Comparison of ENCODE assay signal across 8 mouse cellular contexts in genomic region chr19:8991245-8991870, GRCm38 (mm10). TPM values are rescaled to one million over a fixed set of nuclear protein-coding genes. Genes with fewer than 3 reads are reported as not detected.
DNase-seq lines count a peak whose midpoint lies in the region; ATAC-seq and TF ChIP-seq lines count a peak whose summit lies in the region.

No protein-coding gene starts in this region.

- H3K4me3 ChIP-seq in forebrain, embryonic 11.5 days (ENCODE audit: low read depth, low read length): no peak overlapping the region
- no peak overlapping the region for H3K4me3 ChIP-seq in forebrain, embryonic 15.5 days
- peak overlapping the region; percentile 99 for H3K4me3 ChIP-seq in C2C12 (ENCODE audit: insufficient read depth, poor library complexity, severe bottlenecking)
- H3K4me3 ChIP-seq in heart, embryonic 11.5 days (ENCODE audit: low read depth, low read length): peak overlapping the region; percentile 70
- peak overlapping the region; percentile 78 for H3K4me3 ChIP-seq in limb, embryonic 11.5 days (ENCODE audit: low read depth, low read length)

- intact Hi-C loops in left cerebral cortex, postnatal 36 days (cut with DNase I): no loop called here

- 65% methylated on average over 4 of the region's 4 CpGs for WGBS in forebrain, embryonic 11.5 days
- WGBS in forebrain, embryonic 15.5 days: 80% methylated on average over 4 of the region's 4 CpGs
- 48% methylated on average over 4 of the region's 4 CpGs for WGBS in heart, embryonic 11.5 days (ENCODE audit: insufficient replicate concordance)
- 62% methylated on average over 4 of the region's 4 CpGs for WGBS in limb, embryonic 11.5 days

- peaks cover 7% of the 10 kb centered on the region for H3K27me3 ChIP-seq in forebrain, embryonic 11.5 days (ENCODE audit: control insufficient read depth, insufficient read depth, low read length)
- peaks cover 13% of the 10 kb centered on the region for H3K27me3 ChIP-seq in forebrain, embryonic 15.5 days
- H3K27me3 ChIP-seq in C2C12 (ENCODE audit: control insufficient read depth, insufficient read depth, insufficient read length): no peaks in the 10 kb centered on the region
- no peaks in the 10 kb centered on the region for H3K27me3 ChIP-seq in heart, embryonic 11.5 days (ENCODE audit: control insufficient read depth, insufficient read depth, low read length)
- H3K27me3 ChIP-seq in limb, embryonic 11.5 days (ENCODE audit: control insufficient read depth, insufficient read depth, low read length): 0 out of 2 replicates have a peak, but pooled peaks cover 6% of the 10 kb centered on the region

- no peak for TF ChIP-seq CTCF in C2C12 (IDR thresholded peaks at IDR 0.05; ENCODE audit: control insufficient read depth, insufficient read depth, insufficient read length)

- H3K4me2 ChIP-seq in forebrain, embryonic 11.5 days (ENCODE audit: low read depth, low read length, severe bottlenecking): 0 out of 2 replicates have a peak overlapping the region, but pooled peaks have one; percentile 5
- no peak overlapping the region for H3K4me2 ChIP-seq in forebrain, embryonic 15.5 days (replicated peaks)
- peak overlapping the region; percentile 76 for H3K4me2 ChIP-seq in heart, embryonic 11.5 days
- peak overlapping the region; percentile 91 for H3K4me2 ChIP-seq in limb, embryonic 11.5 days (ENCODE audit: low read depth, severe bottlenecking)

- H3ac ChIP-seq in C2C12 (ENCODE audit: control insufficient read depth, insufficient read length, low read depth): peak overlapping the region; percentile 60

- no peak overlapping the region for H3K9ac ChIP-seq in forebrain, embryonic 11.5 days (ENCODE audit: low read length)
- H3K9ac ChIP-seq in forebrain, embryonic 15.5 days (replicated peaks): no peak overlapping the region
- peak overlapping the region; percentile 34; the same call in 1 of the 2 replicates for H3K9ac ChIP-seq in heart, embryonic 11.5 days (ENCODE audit: low read depth, low read length)
- no peak overlapping the region for H3K9ac ChIP-seq in limb, embryonic 11.5 days (ENCODE audit: low read length)

- no peak for ATAC-seq in forebrain, embryonic 11.5 days (replicated peaks; ENCODE audit: low FRiP score)
- no peak for ATAC-seq in forebrain, embryonic 15.5 days (replicated peaks)
- no peak for ATAC-seq in heart, embryonic 11.5 days (replicated peaks; ENCODE audit: insufficient number of reproducible peaks, low FRiP score, low TSS enrichment)
- no peak for ATAC-seq in limb, embryonic 11.5 days (ENCODE audit: insufficient number of reproducible peaks, low FRiP score, low TSS enrichment, low read depth)
- no peak for ATAC-seq in monocyte, adult 5-6 weeks (replicated peaks; ENCODE audit: insufficient number of reproducible peaks, low FRiP score, low TSS enrichment, poor library complexity, severe bottlenecking)

- H3K27ac ChIP-seq in forebrain, embryonic 11.5 days (ENCODE audit: low read depth, low read length): no peak overlapping the region
- no peak overlapping the region for H3K27ac ChIP-seq in forebrain, embryonic 15.5 days (replicated peaks)
- H3K27ac ChIP-seq in heart, embryonic 11.5 days (ENCODE audit: low read depth, low read length): peak overlapping the region; percentile 90
- H3K27ac ChIP-seq in limb, embryonic 11.5 days (replicated peaks; ENCODE audit: low read depth, low read length): no peak overlapping the region

- H3K36me3 ChIP-seq in forebrain, embryonic 11.5 days (ENCODE audit: control insufficient read depth, insufficient read depth, low read length): no peaks in the 10 kb centered on the region
- no peaks in the 10 kb centered on the region for H3K36me3 ChIP-seq in forebrain, embryonic 15.5 days
- H3K36me3 ChIP-seq in C2C12 (ENCODE audit: control insufficient read depth, insufficient read depth): peaks cover 43% of the 10 kb centered on the region
- no peaks in the 10 kb centered on the region for H3K36me3 ChIP-seq in heart, embryonic 11.5 days (ENCODE audit: control insufficient read depth, insufficient read depth, low read length)
- H3K36me3 ChIP-seq in limb, embryonic 11.5 days (ENCODE audit: control insufficient read depth, insufficient read depth, low read length): no peaks in the 10 kb centered on the region

- peaks cover 69% of the 10 kb centered on the region for H3K79me3 ChIP-seq in C2C12 (ENCODE audit: low read depth)

- no peak for DNase-seq in forebrain, embryonic 11.5 days (ENCODE audit: low spot score)
- no peak for DNase-seq in limb, embryonic 11.5 days (ENCODE audit: low spot score)
- no peak for DNase-seq in urinary bladder, postnatal 25 days (ENCODE audit: low spot score)
- no peak for DNase-seq in left cerebral cortex, postnatal 36 days (ENCODE audit: low spot score in 2 of 2)

- no peaks in the 10 kb centered on the region for H3K9me3 ChIP-seq in forebrain, embryonic 11.5 days (ENCODE audit: control insufficient read depth, low read length)
- no peaks in the 10 kb centered on the region for H3K9me3 ChIP-seq in forebrain, embryonic 15.5 days
- H3K9me3 ChIP-seq in heart, embryonic 11.5 days (replicated peaks; ENCODE audit: control insufficient read depth, low read length): no peaks in the 10 kb centered on the region
- H3K9me3 ChIP-seq in limb, embryonic 11.5 days (ENCODE audit: control insufficient read depth, low read length): no peaks in the 10 kb centered on the region

- peaks cover 6% of the 10 kb centered on the region; the same call in 1 of the 2 replicates for H3K4me1 ChIP-seq in forebrain, embryonic 11.5 days (replicated peaks; ENCODE audit: control insufficient read depth, insufficient read depth, low read length)
- peaks cover 28% of the 10 kb centered on the region for H3K4me1 ChIP-seq in forebrain, embryonic 15.5 days
- H3K4me1 ChIP-seq in heart, embryonic 11.5 days (ENCODE audit: control insufficient read depth, insufficient read depth, low read length): peaks cover 40% of the 10 kb centered on the region
- peaks cover 31% of the 10 kb centered on the region for H3K4me1 ChIP-seq in limb, embryonic 11.5 days (ENCODE audit: control insufficient read depth, insufficient read depth, low read length)

- H3K79me2 ChIP-seq in C2C12 (ENCODE audit: control insufficient read depth, insufficient read depth): peaks cover 100% of the 10 kb centered on the region

TF ChIP-seq in C2C12, 6 proteins besides CTCF, POLR2A, EP300 and RAD21:
- TF ChIP-seq MYOG (IDR thresholded peaks at IDR 0.05; ENCODE audit: control insufficient read depth, extremely low read depth, insufficient read length) (no peak), USF1 (IDR thresholded peaks at IDR 0.05; ENCODE audit: low read depth) (peak; percentile 14)

RNA-seq across cellular contexts. Expression of gene Ahnak, which starts 2.3 kb away (rescaled TPM):
- 7.1 and 7.3 TPM in 2 replicates for polyA plus RNA-seq in forebrain, embryonic 11.5 days (2014; fragmentation: Nextera tagmentation; extraction: Ambion mirVana)
- 2.6 and 3.7 TPM in 2 replicates for polyA plus RNA-seq in forebrain, embryonic 15.5 days (2015; fragmentation: Nextera tagmentation; extraction: Ambion mirVana)
- polyA plus RNA-seq in C2C12 (2012; fragmentation: generic; extraction: Trizol): 86.8 TPM
- 15.1 and 17.4 TPM in 2 replicates for polyA plus RNA-seq in heart, embryonic 11.5 days (2014; fragmentation: Nextera tagmentation; extraction: Ambion mirVana)
- polyA plus RNA-seq in limb, embryonic 11.5 days (2014; fragmentation: Nextera tagmentation; extraction: Ambion mirVana): 7.7 and 8.9 TPM in 2 replicates
- 408 to 1,020 TPM (median 414 TPM) in 3 replicates for total RNA-seq in monocyte, adult 5-6 weeks (2017)
- total RNA-seq in left cerebral cortex, postnatal 36 days (2021): 10 to 100 TPM; 16.6 to 32.1 TPM

RNA-seq across cellular contexts. Expression of gene Eef1g, which starts 24.5 kb away (rescaled TPM):
- polyA plus RNA-seq in forebrain, embryonic 11.5 days (2014; fragmentation: Nextera tagmentation; extraction: Ambion mirVana): 467 and 472 TPM in 2 replicates
- polyA plus RNA-seq in forebrain, embryonic 15.5 days (2015; fragmentation: Nextera tagmentation; extraction: Ambion mirVana): 336 and 348 TPM in 2 replicates
- polyA plus RNA-seq in C2C12 (2012; fragmentation: generic; extraction: Trizol): 1,028 TPM
- polyA plus RNA-seq in heart, embryonic 11.5 days (2014; fragmentation: Nextera tagmentation; extraction: Ambion mirVana): 344 TPM in 2 replicates
- 567 and 588 TPM in 2 replicates for polyA plus RNA-seq in limb, embryonic 11.5 days (2014; fragmentation: Nextera tagmentation; extraction: Ambion mirVana)
- total RNA-seq in monocyte, adult 5-6 weeks (2017): 313 to 352 TPM (median 341 TPM) in 3 replicates
- total RNA-seq in left cerebral cortex, postnatal 36 days (2021): 100 to 1,000 TPM; 219 to 232 TPM

RNA-seq across cellular contexts. Expression of gene Tut1, which starts 37.7 kb away (rescaled TPM):
- polyA plus RNA-seq in forebrain, embryonic 11.5 days (2014; fragmentation: Nextera tagmentation; extraction: Ambion mirVana): 34.4 and 35.5 TPM in 2 replicates
- 34.1 and 34.7 TPM in 2 replicates for polyA plus RNA-seq in forebrain, embryonic 15.5 days (2015; fragmentation: Nextera tagmentation; extraction: Ambion mirVana)
- 24.2 TPM for polyA plus RNA-seq in C2C12 (2012; fragmentation: generic; extraction: Trizol)
- polyA plus RNA-seq in heart, embryonic 11.5 days (2014; fragmentation: Nextera tagmentation; extraction: Ambion mirVana): 17.1 and 19.8 TPM in 2 replicates
- 33.2 and 35.2 TPM in 2 replicates for polyA plus RNA-seq in limb, embryonic 11.5 days (2014; fragmentation: Nextera tagmentation; extraction: Ambion mirVana)
- total RNA-seq in monocyte, adult 5-6 weeks (2017): 14.8 to 16.9 TPM (median 16.7 TPM) in 3 replicates
- total RNA-seq in left cerebral cortex, postnatal 36 days (2021): 10 to 100 TPM; 17.5 to 21.5 TPM

RNA-seq across cellular contexts. Expression of gene Mta2, which starts 49.7 kb away (rescaled TPM):
- polyA plus RNA-seq in forebrain, embryonic 11.5 days (2014; fragmentation: Nextera tagmentation; extraction: Ambion mirVana): 62.6 and 63.2 TPM in 2 replicates
- polyA plus RNA-seq in forebrain, embryonic 15.5 days (2015; fragmentation: Nextera tagmentation; extraction: Ambion mirVana): 171 and 175 TPM in 2 replicates
- 109 TPM for polyA plus RNA-seq in C2C12 (2012; fragmentation: generic; extraction: Trizol)
- polyA plus RNA-seq in heart, embryonic 11.5 days (2014; fragmentation: Nextera tagmentation; extraction: Ambion mirVana): 30.0 and 39.9 TPM in 2 replicates
- polyA plus RNA-seq in limb, embryonic 11.5 days (2014; fragmentation: Nextera tagmentation; extraction: Ambion mirVana): 58.5 and 62.0 TPM in 2 replicates
- 129 to 201 TPM (median 158 TPM) in 3 replicates for total RNA-seq in monocyte, adult 5-6 weeks (2017)
- total RNA-seq in left cerebral cortex, postnatal 36 days (2021): 10 to 100 TPM; 43.9 to 52.0 TPM

Comparison
In these comparisons a context has a peak if more than half of its experiments do, and no peak if none do; other contexts are left out.
1. H3K4me3 ChIP-seq: peak in C2C12 (single experiment), heart, embryonic 11.5 days (single experiment) and limb, embryonic 11.5 days (single experiment); none in forebrain, embryonic 11.5 days (single experiment) and forebrain, embryonic 15.5 days (single experiment).